Mouse (Mus musculus) forebrain, postnatal 0 days (tissue): ENCODE data around the gene Pnpo. TPM values are rescaled to one million over a fixed set of nuclear protein-coding genes. Genes with fewer than 3 reads are reported as not detected.
A peak's percentile ranks its signal among the peaks of the same experiment; 100 is the strongest.

Experiments
- ATAC-seq: fragments of 200-750 bp; cut with Nextera tagmentation; 2 replicates; pipeline ENCODE4 v1.8.0; 2017; ENCODE audit warnings: mild to moderate bottlenecking, moderate library complexity
- DNase-seq: peaks from one replicate; pipeline ENCODE4 v3.0.0-alpha.2; 2015
- H3K27ac ChIP-seq: fragments of 300-500 bp; sonication (generic); 2 replicates; pipeline ENCODE4 v1.5.1; 2014; ENCODE audit warnings: low read depth, mild to moderate bottlenecking, antibody characterized with exemption, low read length, moderate library complexity, mixed read lengths
- H3K27me3 ChIP-seq: fragments of 300-500 bp; sonication (generic); 2 replicates; pipeline ENCODE4 v1.6.1; 2014; ENCODE audit warnings: mild to moderate bottlenecking, low read length, mixed read lengths; ENCODE audit not compliant: insufficient read depth
- H3K36me3 ChIP-seq: fragments of 300-500 bp; sonication (generic); 2 replicates; pipeline ENCODE4 v1.6.1; 2014; ENCODE audit warnings: mild to moderate bottlenecking, moderate library complexity; ENCODE audit not compliant: insufficient read depth
- H3K4me1 ChIP-seq: fragments of 300-500 bp; sonication (generic); 2 replicates; pipeline ENCODE4 v1.6.1; 2014; ENCODE audit warnings: antibody characterized with exemption; ENCODE audit not compliant: insufficient read depth
- H3K4me2 ChIP-seq: fragments of 300-500 bp; sonication (generic); 2 replicates; pipeline ENCODE4 v1.6.1; 2014; ENCODE audit warnings: low read depth, mild to moderate bottlenecking, moderate library complexity
- H3K4me3 ChIP-seq: fragments of 300-500 bp; sonication (generic); 2 replicates; pipeline ENCODE4 v1.5.1; 2014; ENCODE audit warnings: low read depth, low read length, mixed read lengths
- H3K9ac ChIP-seq: fragments of 300-500 bp; sonication (generic); 2 replicates; pipeline ENCODE4 v1.6.1; 2014; ENCODE audit warnings: mild to moderate bottlenecking
- H3K9me3 ChIP-seq: fragments of 300-500 bp; sonication (generic); 2 replicates; pipeline ENCODE4 v1.6.1; 2016; ENCODE audit warnings: low read length
- CTCF ChIP-seq: sonication (generic); IDR thresholded peaks from 2 replicates; pipeline ENCODE4 v1.5.1; 2016; ENCODE audit warnings: antibody characterized with exemption, control low read depth, low read depth
- WGBS: fragments of 180-500 bp; shearing (Covaris S2); extraction: QIAGEN DNeasy Blood & Tissue Kit; methylation state at CpG from one replicate; pipeline ENCODE4 v1.1.7; 2014; 5-methylcytosine and 5-hydroxymethylcytosine counted together
- polyA plus RNA-seq: library from polyadenylated mRNA; unstranded; fragments of >200 nt; fragmentation: Nextera tagmentation; extraction: Ambion mirVana; gene quantifications from 2 replicates; pipeline ENCODE4 v1.2.1, GENCODE M21; 2015
- total RNA-seq: library from RNA; depleted of rRNA; stranded (reverse); fragments of >200 nt; gene quantifications from 2 replicates; pipeline ENCODE4 v1.2.3, GENCODE M21; 2014

The Pnpo gene
- total and polyA plus RNA-seq, 2 experiments from 2014 or later, result 26.2 to 33.1 TPM

GRCm38 (mm10) chr11:96917415-96917814 is 26.4 kb downstream of the Pnpo start:
- Histone ChIP-seq H3K4me2 (no peak overlapping the region), H3K27ac (no peak overlapping the region), H3K9ac (no peak overlapping the region), H3K36me3 (no peaks in the 10 kb centered on the region; the same call in 1 of the 2 replicates), H3K4me3 (no peak overlapping the region), H3K27me3 (no peaks in the 10 kb centered on the region), H3K9me3 (no peaks in the 10 kb centered on the region), H3K4me1 (0 out of 2 replicates have a peak, but pooled peaks cover 6% of the 10 kb centered on the region)
- ATAC-seq (no peak), DNase-seq (no peak)
- WGBS, result 86% methylated on average over 6 of the region's 6 CpGs
- no peak for TF ChIP-seq CTCF

GRCm38 (mm10) chr11:96916885-96917396 is 26.8 kb downstream of the Pnpo start:
- no peaks in the 10 kb centered on the region for H3K9me3 ChIP-seq
- no peaks in the 10 kb centered on the region; the same call in 1 of the 2 replicates for H3K36me3 ChIP-seq
- TF ChIP-seq CTCF, result no peak
- DNase-seq (no peak), ATAC-seq (peak; percentile 0; the same call in 1 of the 2 replicates)
- 0 out of 2 replicates have a peak, but pooled peaks cover 6% of the 10 kb centered on the region for H3K4me1 ChIP-seq
- WGBS, result 28% methylated on average over 13 of the region's 13 CpGs
- H3K27me3 ChIP-seq, result no peaks in the 10 kb centered on the region
- H3K4me2 ChIP-seq, result peak overlapping the region; percentile 36
- H3K27ac ChIP-seq, result no peak overlapping the region
- no peak overlapping the region for H3K9ac ChIP-seq
- H3K4me3 ChIP-seq, result peak overlapping the region; percentile 17

GRCm38 (mm10) chr11:96916044-96916884 is 27.5 kb downstream of the Pnpo start, which contains the start of gene Cdk5rap3:
Gene Cdk5rap3 (minus strand): TSS chr11:96916496.
- Histone ChIP-seq H3K9me3 (no peaks in the 10 kb centered on the region), H3K9ac (peak within 1 kb of the TSS; percentile 73), H3K27ac (peak within 1 kb of the TSS; percentile 74), H3K4me3 (peak within 1 kb of the TSS; percentile 69), H3K36me3 (peaks cover 3% of the 10 kb centered on the region), H3K4me1 (0 out of 2 replicates have a peak, but pooled peaks cover 6% of the 10 kb centered on the region), H3K4me2 (peak within 1 kb of the TSS; percentile 82), H3K27me3 (no peaks in the 10 kb centered on the region)
- DNase-seq, result peak; percentile 99
- ATAC-seq, result peak; percentile 99
- peak; percentile 90 for TF ChIP-seq CTCF
- WGBS, result under 1% methylated on average over 55 of the region's 55 CpGs

GRCm38 (mm10) chr11:96912682-96913081 is 31.1 kb downstream of the Pnpo start:
- H3K4me1 ChIP-seq, result 0 out of 2 replicates have a peak, but pooled peaks cover 6% of the 10 kb centered on the region
- WGBS, result 85% methylated on average over 11 of the region's 11 CpGs
- no peak overlapping the region for H3K4me3 ChIP-seq
- peaks cover 21% of the 10 kb centered on the region for H3K36me3 ChIP-seq
- no peaks in the 10 kb centered on the region for H3K9me3 ChIP-seq
- no peak overlapping the region for H3K4me2 ChIP-seq
- H3K27ac ChIP-seq, result no peak overlapping the region
- H3K9ac ChIP-seq, result no peak overlapping the region
- TF ChIP-seq CTCF, result no peak
- ATAC-seq (no peak), DNase-seq (no peak)
- no peaks in the 10 kb centered on the region for H3K27me3 ChIP-seq

GRCm38 (mm10) chr11:96910003-96910402 is 33.8 kb downstream of the Pnpo start:
- Histone ChIP-seq H3K36me3 (peaks cover 34% of the 10 kb centered on the region), H3K4me1 (no peaks in the 10 kb centered on the region), H3K4me2 (no peak overlapping the region), H3K27ac (no peak overlapping the region), H3K4me3 (no peak overlapping the region), H3K9ac (no peak overlapping the region), H3K27me3 (no peaks in the 10 kb centered on the region), H3K9me3 (no peaks in the 10 kb centered on the region)
- 20% methylated on average over 7 of the region's 7 CpGs for WGBS
- TF ChIP-seq CTCF, result peak; percentile 92
- peak; percentile 90 for DNase-seq
- ATAC-seq, result peak; percentile 90

GRCm38 (mm10) chr11:96908594-96908993 is 35.2 kb downstream of the Pnpo start:
- TF ChIP-seq CTCF, result no peak
- Histone ChIP-seq H3K27me3 (no peaks in the 10 kb centered on the region), H3K9ac (no peak overlapping the region), H3K4me2 (no peak overlapping the region), H3K9me3 (no peaks in the 10 kb centered on the region), H3K4me3 (no peak overlapping the region), H3K36me3 (peaks cover 34% of the 10 kb centered on the region), H3K4me1 (no peaks in the 10 kb centered on the region), H3K27ac (no peak overlapping the region)
- ATAC-seq (no peak), DNase-seq (no peak)
- WGBS, result 92% methylated on average over 12 of the region's 12 CpGs
